9 mouse cellular contexts compared by ENCODE assay signal in genomic region chr5:9427581-9428241, GRCm38 (mm10).
A peak's percentile ranks its signal among the peaks of the same experiment; 100 is the strongest.
DNase-seq lines count a peak whose midpoint lies in the region; ATAC-seq lines count a peak whose summit lies in the region.
"Had no signal": no experiment of that assay in that cellular context is flagged by ENCODE, and none has a peak within 500 bp of the region (broad histone marks: within the 10 kb centered on the region; RNA-seq: fewer than 3 reads in every experiment).

No protein-coding gene starts in this region.

- no peak overlapping the region for H3K4me2 ChIP-seq in neural tube, embryonic 14.5 days (ENCODE audit: low read depth, low read length)
- H3K4me2 ChIP-seq: limb, embryonic 13.5 days had no signal

- 40% methylated on average over 10 of the region's 10 CpGs for WGBS in neural tube, embryonic 14.5 days

- ATAC-seq in hematopoietic stem cell, adult 5-6 weeks (replicated peaks in 1 of 2; ENCODE audit: insufficient read depth in 1 of 2, low FRiP score in 2 of 2, low TSS enrichment in 1 of 2, low read depth in 1 of 2, poor library complexity in 2 of 2, severe bottlenecking in 2 of 2), result peak; percentile 82 to 87; a peak in 3 of 4 replicates
- ATAC-seq in neural tube, embryonic 14.5 days (ENCODE audit: low read depth), result peak; percentile 78

- H3K4me3 ChIP-seq in neural tube, embryonic 14.5 days (ENCODE audit: low read depth, low read length), result no peak overlapping the region
- H3K4me3 ChIP-seq: limb, embryonic 13.5 days had no signal

- peak; percentile 43 for DNase-seq in kidney, adult 9 months
- DNase-seq in kidney, adult 18-20 months, result no peak
- DNase-seq in Muller cell, postnatal 12 days (ENCODE audit: inconsistent ontology term), result peak; percentile 59
- DNase-seq in cerebellum, postnatal 14 days, result peak; percentile 66 to 75
- DNase-seq in left cerebral cortex, postnatal 36 days (ENCODE audit: low spot score in 2 of 2), result peak; percentile 23 to 34
- no peak for DNase-seq in urinary bladder, adult 2 months (ENCODE audit: low spot score)

- no peaks in the 10 kb centered on the region for H3K36me3 ChIP-seq in neural tube, embryonic 14.5 days (ENCODE audit: control insufficient read depth, insufficient read depth, low read length)
- H3K36me3 ChIP-seq: limb, embryonic 13.5 days had no signal

- no peaks in the 10 kb centered on the region for H3K27me3 ChIP-seq in neural tube, embryonic 14.5 days (ENCODE audit: control insufficient read depth, insufficient read depth, low read length)
- H3K27me3 ChIP-seq: limb, embryonic 13.5 days had no signal

- intact Hi-C loops in left cerebral cortex, postnatal 36 days (cut with DNase I), result loop anchor here (2.0 to 10.0 kb wide), 2 partner anchors 255 to 353 kb away; no protein-coding TSS in a partner anchor

- no peaks in the 10 kb centered on the region for H3K9me3 ChIP-seq in neural tube, embryonic 14.5 days (ENCODE audit: control insufficient read depth, low read length)
- H3K9me3 ChIP-seq: limb, embryonic 13.5 days had no signal

- H3K27ac ChIP-seq in neural tube, embryonic 14.5 days (ENCODE audit: low read depth, low read length), result no peak overlapping the region
- H3K27ac ChIP-seq: limb, embryonic 13.5 days had no signal

- H3K9ac ChIP-seq in neural tube, embryonic 14.5 days (replicated peaks; ENCODE audit: low read depth, low read length), result no peak overlapping the region
- H3K9ac ChIP-seq: limb, embryonic 13.5 days had no signal

- no peaks in the 10 kb centered on the region for H3K4me1 ChIP-seq in neural tube, embryonic 14.5 days (ENCODE audit: control insufficient read depth, insufficient read depth, low read length)
- H3K4me1 ChIP-seq: limb, embryonic 13.5 days had no signal

Comparison
In these comparisons a context has a peak if more than half of its experiments do, and no peak if none do; other contexts are left out.
1. DNase-seq: peak in kidney, adult 9 months (single experiment), Muller cell, postnatal 12 days (single experiment), cerebellum, postnatal 14 days (2 of 2) and left cerebral cortex, postnatal 36 days (2 of 2); none in kidney, adult 18-20 months (single experiment) and urinary bladder, adult 2 months (single experiment).